Mouse (Mus musculus) ES-Bruce4 (cell line): ENCODE measurements at regions not wholly inside any gene's neighbourhood (a gene's known extent, or its start where the extent isn't known, plus 50 kb on each side); places are given as distances from the start of the nearest gene placed in this dataset.

Experiments
- CTCF ChIP-seq: IDR thresholded peaks from one replicate; pipeline ENCODE4 v1.8.1; 2011; ENCODE audit warnings: low read depth, low read length
- POLR2A ChIP-seq: IDR thresholded peaks from one replicate; pipeline ENCODE4 v1.8.1; 2011; ENCODE audit warnings: low read length; ENCODE audit not compliant: insufficient read depth

GRCm38 (mm10) chr5:45025383-45025782 is 225.9 kb upstream of the Ldb2 start:
- TF ChIP-seq CTCF (no peak), POLR2A (no peak)
